Mouse (Mus musculus) ES-E14 (cell line): ENCODE measurements around the gene Arhgef2.

ENCODE experiments used
- CHD2 ChIP-seq: IDR thresholded peaks from 2 replicates; pipeline ENCODE4 v1.6.1; 2014; ENCODE audit warnings: mild to moderate bottlenecking, low read depth, low read length, inconsistent platforms
- HCFC1 ChIP-seq: IDR thresholded peaks from 2 replicates; pipeline ENCODE4 v1.6.1; 2012; ENCODE audit warnings: low read length, inconsistent platforms, borderline replicate concordance; ENCODE audit not compliant: insufficient read depth
- MAFK ChIP-seq: IDR thresholded peaks from 2 replicates; pipeline ENCODE4 v1.6.1; 2014; ENCODE audit warnings: mild to moderate bottlenecking, low read depth, low read length, inconsistent platforms; ENCODE audit not compliant: insufficient read depth

DNA sequence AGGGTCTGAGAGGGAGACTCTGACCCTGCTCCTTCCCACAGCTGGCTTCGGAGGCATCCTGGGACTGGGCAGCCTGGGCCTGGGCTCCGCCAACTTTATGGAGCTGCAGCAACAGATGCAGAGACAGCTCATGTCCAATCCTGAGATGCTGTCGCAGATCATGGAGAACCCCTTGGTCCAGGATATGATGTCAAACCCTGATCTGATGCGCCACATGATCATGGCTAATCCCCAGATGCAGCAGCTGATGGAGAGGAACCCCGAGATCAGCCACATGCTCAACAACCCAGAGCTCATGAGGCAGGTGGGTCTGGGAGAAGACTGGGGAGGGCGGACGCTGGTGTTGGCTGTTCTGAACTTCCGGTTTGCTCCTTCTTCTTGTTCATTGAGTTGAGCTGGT, 49.1 kb upstream of the Arhgef2 start:
- TF ChIP-seq HCFC1 (no peak), MAFK (no peak), CHD2 (no peak)
